Mouse (Mus musculus) brown adipose tissue, adult 24 weeks (tissue): ENCODE results near the gene Foxp1. TPM values are rescaled to one million over a fixed set of nuclear protein-coding genes. Genes with fewer than 3 reads are reported as not detected.

Experiments used
- H3K27ac ChIP-seq: fragments of 200-500 bp; replicated peaks from 2 replicates; pipeline ENCODE4 v1.5.1; 2012; ENCODE audit warnings: low read depth, mild to moderate bottlenecking, low read length
- H3K4me1 ChIP-seq: fragments of 200-500 bp; 2 replicates; pipeline ENCODE4 v1.6.1; 2012; ENCODE audit warnings: low read length, mixed read lengths; ENCODE audit not compliant: control insufficient read depth, insufficient read depth, insufficient read length
- H3K4me3 ChIP-seq: fragments of 200-500 bp; 2 replicates; pipeline ENCODE4 v1.5.1; 2012; ENCODE audit warnings: low read depth, mild to moderate bottlenecking, low read length, moderate library complexity; ENCODE audit not compliant: insufficient read depth
- polyA plus RNA-seq: library from polyadenylated mRNA; stranded (reverse); fragments of >200 nt; gene quantifications from 2 replicates; pipeline ENCODE4 v1.2.4, GENCODE M21; 2012; ENCODE audit not compliant: missing spikeins, insufficient read depth, insufficient read length

Gene Foxp1
- polyA plus RNA-seq, 1 experiment, result 10.1 TPM

GRCm38 (mm10) chr6:99385059-99385604 lies 137.4 kb downstream of the Foxp1 start:
- Histone ChIP-seq H3K4me1 (peaks cover 19% of the 10 kb centered on the region), H3K4me3 (no peak overlapping the region), H3K27ac (no peak overlapping the region)

GRCm38 (mm10) chr6:99383846-99384472 lies 138.6 kb downstream of the Foxp1 start:
- H3K4me3 ChIP-seq, result no peak overlapping the region
- no peak overlapping the region for H3K27ac ChIP-seq
- peaks cover 21% of the 10 kb centered on the region for H3K4me1 ChIP-seq

GRCm38 (mm10) chr6:99380146-99380545 lies 142.4 kb downstream of the Foxp1 start:
- no peak overlapping the region for H3K4me3 ChIP-seq
- 0 out of 2 replicates have a peak overlapping the region, but pooled peaks have one; percentile 9 for H3K27ac ChIP-seq
- peaks cover 43% of the 10 kb centered on the region for H3K4me1 ChIP-seq

GRCm38 (mm10) chr6:99378997-99379710 lies 143.4 kb downstream of the Foxp1 start:
- H3K4me3 ChIP-seq, result no peak overlapping the region
- peaks cover 46% of the 10 kb centered on the region for H3K4me1 ChIP-seq
- peak overlapping the region; percentile 66 for H3K27ac ChIP-seq

GRCm38 (mm10) chr6:99377716-99378115 lies 144.8 kb downstream of the Foxp1 start:
- Histone ChIP-seq H3K4me3 (no peak overlapping the region), H3K27ac (peak overlapping the region; percentile 63), H3K4me1 (peaks cover 44% of the 10 kb centered on the region)

GRCm38 (mm10) chr6:99377131-99377530 lies 145.4 kb downstream of the Foxp1 start:
- Histone ChIP-seq H3K27ac (peak overlapping the region; percentile 45), H3K4me3 (no peak overlapping the region), H3K4me1 (peaks cover 44% of the 10 kb centered on the region)

GRCm38 (mm10) chr6:99376721-99377120 lies 145.8 kb downstream of the Foxp1 start:
- Histone ChIP-seq H3K27ac (no peak overlapping the region), H3K4me1 (peaks cover 44% of the 10 kb centered on the region), H3K4me3 (no peak overlapping the region)

GRCm38 (mm10) chr6:99375865-99376264 lies 146.7 kb downstream of the Foxp1 start:
- Histone ChIP-seq H3K4me1 (peaks cover 44% of the 10 kb centered on the region), H3K27ac (no peak overlapping the region), H3K4me3 (no peak overlapping the region)

- Histone ChIP-seq H3K4me1 (peaks cover 44% of the 10 kb centered on the region), H3K4me3 (no peak overlapping the region), H3K27ac (no peak overlapping the region)
Measured at GRCm38 (mm10) chr6:99375376-99375775, 147.1 kb downstream of the Foxp1 start.

GRCm38 (mm10) chr6:99374448-99375271 lies 147.9 kb downstream of the Foxp1 start:
- H3K4me1 ChIP-seq, result peaks cover 40% of the 10 kb centered on the region
- no peak overlapping the region for H3K4me3 ChIP-seq
- H3K27ac ChIP-seq, result no peak overlapping the region

GRCm38 (mm10) chr6:99372427-99372826 lies 150.1 kb downstream of the Foxp1 start:
- Histone ChIP-seq H3K27ac (no peak overlapping the region), H3K4me1 (peaks cover 21% of the 10 kb centered on the region), H3K4me3 (no peak overlapping the region)

- H3K27ac ChIP-seq, result no peak overlapping the region
- peaks cover 18% of the 10 kb centered on the region for H3K4me1 ChIP-seq
- H3K4me3 ChIP-seq, result no peak overlapping the region
Measured at GRCm38 (mm10) chr6:99372016-99372415, 150.5 kb downstream of the Foxp1 start.

GRCm38 (mm10) chr6:99369931-99370330 lies 152.6 kb downstream of the Foxp1 start:
- no peak overlapping the region for H3K4me3 ChIP-seq
- H3K4me1 ChIP-seq, result peaks cover 5% of the 10 kb centered on the region; the same call in 1 of the 2 replicates
- H3K27ac ChIP-seq, result no peak overlapping the region

GRCm38 (mm10) chr6:99369156-99369555 lies 153.4 kb downstream of the Foxp1 start:
- Histone ChIP-seq H3K27ac (no peak overlapping the region), H3K4me1 (peaks cover 2% of the 10 kb centered on the region; the same call in 1 of the 2 replicates), H3K4me3 (no peak overlapping the region)
